15 mouse cellular contexts compared by ENCODE assay signal in the genomic region with DNA sequence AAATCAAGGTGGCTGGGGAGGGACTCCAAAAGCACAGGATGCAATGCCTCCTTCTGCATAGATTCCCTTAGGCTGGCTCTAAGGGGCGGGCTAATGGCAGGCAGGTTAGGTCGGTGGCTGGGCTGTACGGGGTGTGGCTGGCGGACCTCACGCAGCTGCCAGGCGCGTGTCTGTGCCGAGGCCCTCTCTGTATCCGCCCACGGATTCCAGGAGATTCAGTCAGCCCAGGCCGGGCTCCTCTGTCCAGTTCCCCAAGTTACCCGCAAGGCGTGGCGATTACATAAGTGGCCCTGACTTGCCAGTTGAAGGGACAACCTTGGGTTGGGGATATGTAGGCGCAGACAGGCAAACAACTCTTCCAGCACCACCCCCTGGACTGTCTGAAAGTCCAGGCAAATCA. TPM values are rescaled to one million over a fixed set of nuclear protein-coding genes. Genes with fewer than 3 reads are reported as not detected.
A peak's percentile ranks its signal among the peaks of the same experiment; 100 is the strongest.
DNase-seq lines count a peak whose midpoint lies in the region; TF ChIP-seq lines count a peak whose summit lies in the region.
"Had no signal": no experiment of that assay in that cellular context is flagged by ENCODE, and none has a peak within 500 bp of the region (broad histone marks: within the 10 kb centered on the region; RNA-seq: fewer than 3 reads in every experiment).

No protein-coding gene starts in this region.

- 0 out of 2 replicates have a peak, but pooled peaks have one; percentile 30 for TF ChIP-seq EP300 in ES-Bruce4 (IDR thresholded peaks at IDR 0.05; ENCODE audit: insufficient read depth, low read depth, low read length)

- TF ChIP-seq CTCF in ES-Bruce4 (IDR thresholded peaks at IDR 0.05; ENCODE audit: low read depth, low read length), result no peak

- no peak overlapping the region for H3K4me3 ChIP-seq in heart, embryonic 10.5 days
- no peak overlapping the region; the same call in 1 of the 2 replicates for H3K4me3 ChIP-seq in ES-Bruce4 (ENCODE audit: low read depth, low read length)
- H3K4me3 ChIP-seq in embryonic facial prominence, embryonic 10.5 days, result no peak overlapping the region
- H3K4me3 ChIP-seq: hindbrain, embryonic 12.5 days; limb, embryonic 13.5 days had no signal

- no peaks in the 10 kb centered on the region for H3K27me3 ChIP-seq in heart, embryonic 10.5 days (ENCODE audit: insufficient read depth, poor library complexity, severe bottlenecking)
- no peaks in the 10 kb centered on the region for H3K27me3 ChIP-seq in ES-Bruce4 (ENCODE audit: control insufficient read depth, insufficient read depth, low read length, poor library complexity, severe bottlenecking)
- H3K27me3 ChIP-seq in embryonic facial prominence, embryonic 10.5 days (replicated peaks; ENCODE audit: low read depth, poor library complexity, severe bottlenecking), result no peaks in the 10 kb centered on the region
- H3K27me3 ChIP-seq: hindbrain, embryonic 12.5 days; limb, embryonic 13.5 days had no signal

- DNase-seq in heart, adult 11 months, result peak; percentile 92
- DNase-seq in heart, embryonic 10.5 days (ENCODE audit: low spot score), result no peak
- DNase-seq in adrenal gland, postnatal 36 days, result peak; percentile 78 to 84
- DNase-seq in lung, postnatal 25 days (ENCODE audit: low spot score), result peak; percentile 57
- no peak for DNase-seq in embryonic facial prominence, embryonic 10.5 days (ENCODE audit: low spot score)
- DNase-seq in layer of hippocampus, adult 18-20 months (ENCODE audit: low spot score in 2 of 2), result no peak
- no peak for DNase-seq in embryo, embryonic 11 days
- DNase-seq: cerebellum, adult 9-10 months; retina, postnatal 1 day had no signal

- WGBS in heart, embryonic 10.5 days, result 42% methylated on average over 15 of the region's 15 CpGs
- WGBS in embryonic facial prominence, embryonic 10.5 days, result 52% methylated on average over 15 of the region's 15 CpGs

- H3K36me3 ChIP-seq in heart, embryonic 10.5 days, result no peaks in the 10 kb centered on the region
- no peaks in the 10 kb centered on the region for H3K36me3 ChIP-seq in ES-Bruce4 (ENCODE audit: control insufficient read depth, insufficient read depth, low read length, poor library complexity, severe bottlenecking)
- no peaks in the 10 kb centered on the region for H3K36me3 ChIP-seq in embryonic facial prominence, embryonic 10.5 days (replicated peaks)
- H3K36me3 ChIP-seq: hindbrain, embryonic 12.5 days; limb, embryonic 13.5 days had no signal

- no peak for TF ChIP-seq POLR2A in ES-Bruce4 (IDR thresholded peaks at IDR 0.05; ENCODE audit: insufficient read depth, low read length)

- H3K9me3 ChIP-seq in heart, embryonic 10.5 days, result no peaks in the 10 kb centered on the region
- H3K9me3 ChIP-seq in ES-Bruce4 (replicated peaks; ENCODE audit: control insufficient read depth, insufficient read depth, low read length, poor library complexity, severe bottlenecking), result no peaks in the 10 kb centered on the region
- H3K9me3 ChIP-seq in embryonic facial prominence, embryonic 10.5 days, result no peaks in the 10 kb centered on the region
- H3K9me3 ChIP-seq: hindbrain, embryonic 12.5 days; limb, embryonic 13.5 days had no signal

- H3K9ac ChIP-seq in ES-Bruce4 (ENCODE audit: low read depth, poor library complexity, severe bottlenecking), result peak overlapping the region; percentile 5; the same call in 1 of the 2 replicates
- H3K9ac ChIP-seq: hindbrain, embryonic 12.5 days; limb, embryonic 13.5 days had no signal

- H3K27ac ChIP-seq in heart, embryonic 10.5 days, result no peak overlapping the region
- no peak overlapping the region for H3K27ac ChIP-seq in ES-Bruce4 (ENCODE audit: insufficient read depth, low read length)
- H3K27ac ChIP-seq in embryonic facial prominence, embryonic 10.5 days (replicated peaks), result no peak overlapping the region
- H3K27ac ChIP-seq: hindbrain, embryonic 12.5 days; limb, embryonic 13.5 days had no signal

- H3K4me1 ChIP-seq in heart, embryonic 10.5 days, result no peaks in the 10 kb centered on the region
- H3K4me1 ChIP-seq in ES-Bruce4 (ENCODE audit: control insufficient read depth, insufficient read depth, low read length), result no peaks in the 10 kb centered on the region
- H3K4me1 ChIP-seq in embryonic facial prominence, embryonic 10.5 days, result no peaks in the 10 kb centered on the region
- H3K4me1 ChIP-seq: hindbrain, embryonic 12.5 days; limb, embryonic 13.5 days had no signal

RNA-seq across cellular contexts. Expression of a gene that starts 22.3 kb away (rescaled TPM):
- not detected in 2 replicates for polyA plus RNA-seq in heart, embryonic 10.5 days (2016; fragmentation: Nextera tagmentation; extraction: Ambion mirVana)
- polyA plus RNA-seq in ES-Bruce4 (2011; ENCODE audit: insufficient read depth, insufficient read length, low read depth, missing spikeins), result not detected in 2 replicates
- total RNA-seq in adrenal gland, postnatal 36 days (2021), result not detected
- not detected in 2 replicates for polyA plus RNA-seq in embryonic facial prominence, embryonic 10.5 days (2016; fragmentation: Nextera tagmentation; extraction: Ambion mirVana)
- not detected for total RNA-seq in layer of hippocampus, adult 18-20 months (2021)
- total RNA-seq: layer of hippocampus, postnatal 10 days; megakaryocyte, adult 5-6 weeks had no signal
- polyA plus RNA-seq: frontal cortex, adult 2 months; hindbrain, embryonic 12.5 days; limb, embryonic 13.5 days had no signal

RNA-seq across cellular contexts. Expression of a gene that starts 22.5 kb away (rescaled TPM):
- not detected in 2 replicates for polyA plus RNA-seq in heart, embryonic 10.5 days (2016; fragmentation: Nextera tagmentation; extraction: Ambion mirVana)
- polyA plus RNA-seq in ES-Bruce4 (2011; ENCODE audit: insufficient read depth, insufficient read length, low read depth, missing spikeins), result 0.88 and 2.5 TPM in 2 replicates
- under 1 TPM in 1 of 2 experiments, not detected in 1; 0.16 TPM for total RNA-seq in adrenal gland, postnatal 36 days (2021)
- not detected in 2 replicates for polyA plus RNA-seq in embryonic facial prominence, embryonic 10.5 days (2016; fragmentation: Nextera tagmentation; extraction: Ambion mirVana)
- total RNA-seq in layer of hippocampus, adult 18-20 months (2021), result 1 to 10 TPM; 3.0 to 4.6 TPM
- total RNA-seq: megakaryocyte, adult 5-6 weeks had no signal

RNA-seq across cellular contexts. Expression of a gene that starts 30.3 kb away (rescaled TPM):
- not detected in 2 replicates for polyA plus RNA-seq in heart, embryonic 10.5 days (2016; fragmentation: Nextera tagmentation; extraction: Ambion mirVana)
- polyA plus RNA-seq in ES-Bruce4 (2011; ENCODE audit: insufficient read depth, insufficient read length, low read depth, missing spikeins), result 0.41 TPM in 1 of 2 replicates, not detected in the other
- total RNA-seq in adrenal gland, postnatal 36 days (2021), result under 1 TPM; 0.23 to 0.40 TPM
- polyA plus RNA-seq in embryonic facial prominence, embryonic 10.5 days (2016; fragmentation: Nextera tagmentation; extraction: Ambion mirVana), result not detected in 2 replicates
- not detected for total RNA-seq in layer of hippocampus, adult 18-20 months (2021)
- total RNA-seq: layer of hippocampus, postnatal 10 days; megakaryocyte, adult 5-6 weeks had no signal
- polyA plus RNA-seq: hindbrain, embryonic 12.5 days; limb, embryonic 13.5 days had no signal

RNA-seq across cellular contexts. Expression of a gene that starts 31.3 kb away (rescaled TPM):
- polyA plus RNA-seq in heart, embryonic 10.5 days (2016; fragmentation: Nextera tagmentation; extraction: Ambion mirVana), result 98.8 and 121 TPM in 2 replicates
- 67.3 and 68.8 TPM in 2 replicates for polyA plus RNA-seq in ES-Bruce4 (2011; ENCODE audit: insufficient read depth, insufficient read length, low read depth, missing spikeins)
- 100 to 1,000 TPM in 1 of 2 experiments, 10 to 100 TPM in 1; 91.8 to 102 TPM for total RNA-seq in adrenal gland, postnatal 36 days (2021)
- 151 and 153 TPM in 2 replicates for polyA plus RNA-seq in embryonic facial prominence, embryonic 10.5 days (2016; fragmentation: Nextera tagmentation; extraction: Ambion mirVana)
- 100 to 1,000 TPM; 140 to 145 TPM for total RNA-seq in layer of hippocampus, adult 18-20 months (2021)

RNA-seq across cellular contexts. Expression of a gene that starts 38.1 kb away (rescaled TPM):
- 45.2 and 55.4 TPM in 2 replicates for polyA plus RNA-seq in heart, embryonic 10.5 days (2016; fragmentation: Nextera tagmentation; extraction: Ambion mirVana)
- 71.7 and 79.6 TPM in 2 replicates for polyA plus RNA-seq in ES-Bruce4 (2011; ENCODE audit: insufficient read depth, insufficient read length, low read depth, missing spikeins)
- 10 to 100 TPM; 44.2 to 45.0 TPM for total RNA-seq in adrenal gland, postnatal 36 days (2021)
- polyA plus RNA-seq in embryonic facial prominence, embryonic 10.5 days (2016; fragmentation: Nextera tagmentation; extraction: Ambion mirVana), result 95.1 and 100 TPM in 2 replicates
- total RNA-seq in layer of hippocampus, adult 18-20 months (2021), result 10 to 100 TPM; 31.3 to 37.2 TPM

Comparison
In these comparisons a context has a peak if more than half of its experiments do, and no peak if none do; other contexts are left out.
1. DNase-seq: peak in heart, adult 11 months (single experiment), adrenal gland, postnatal 36 days (2 of 2) and lung, postnatal 25 days (single experiment); none in heart, embryonic 10.5 days (single experiment), embryonic facial prominence, embryonic 10.5 days (single experiment), layer of hippocampus, adult 18-20 months (0 of 2) and embryo, embryonic 11 days (single experiment).